Mouse (Mus musculus): Measurements from ENCODE around the gene Btbd19.

Btbd19 gene

DNA sequence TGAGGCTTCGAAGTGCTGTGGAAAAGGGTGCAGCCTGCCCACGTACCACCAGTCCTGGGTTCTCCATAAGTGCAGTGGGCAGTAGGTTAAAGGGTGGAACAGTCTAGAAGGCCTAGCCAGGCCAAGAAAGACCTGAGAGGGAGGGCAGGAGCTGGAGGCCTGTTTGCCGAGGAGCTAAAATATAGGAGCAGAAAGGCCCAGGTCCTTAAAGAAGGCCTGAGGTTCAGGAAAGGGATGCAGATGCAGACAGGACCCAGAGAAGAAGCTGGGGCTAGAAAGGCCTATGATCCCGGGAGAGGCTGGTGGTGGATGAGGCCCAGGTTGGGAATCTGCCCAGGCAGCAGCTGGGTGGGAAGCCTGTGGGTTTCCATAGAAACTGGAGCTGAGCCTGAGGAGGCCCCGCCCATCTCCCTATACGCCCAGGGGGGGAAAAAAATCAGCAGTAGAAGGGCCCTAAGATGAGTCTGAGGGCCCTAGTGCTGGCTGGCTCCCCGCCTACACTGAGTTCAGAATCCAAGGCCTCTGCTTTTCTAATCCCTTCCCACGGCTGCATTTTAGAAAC lies at the start of gene Btbd19:
Gene Btbd19, minus strand, starts transcription at position 378 of the 562 bp plus-strand sequence.
- peak; percentile 74 for DNase-seq

GRCm38 (mm10) chr4:117169936-117170335 lies 44.4 kb upstream of the Btbd19 start:
- DNase-seq, result no peak

DNA sequence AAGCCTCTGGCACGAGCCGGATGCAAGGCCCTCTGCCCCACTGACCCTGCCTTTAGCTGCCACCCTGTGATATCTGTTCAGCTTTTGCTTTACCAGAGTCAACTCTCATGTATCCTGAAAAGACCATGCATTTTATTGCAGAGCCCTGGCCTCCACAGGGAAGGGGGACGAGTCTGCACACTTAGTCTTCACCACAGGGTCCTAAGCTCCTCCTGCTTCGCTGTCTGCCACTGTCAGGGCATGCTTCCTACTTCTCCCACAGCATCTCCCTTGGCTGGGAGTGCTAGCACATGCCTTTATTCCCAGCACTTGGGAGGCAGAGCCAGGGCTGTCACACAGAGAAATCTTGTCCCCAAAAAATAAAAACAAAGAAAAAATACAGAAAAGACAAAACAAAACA lies 35.7 kb upstream of the Btbd19 start:
- no peak for DNase-seq

DNA sequence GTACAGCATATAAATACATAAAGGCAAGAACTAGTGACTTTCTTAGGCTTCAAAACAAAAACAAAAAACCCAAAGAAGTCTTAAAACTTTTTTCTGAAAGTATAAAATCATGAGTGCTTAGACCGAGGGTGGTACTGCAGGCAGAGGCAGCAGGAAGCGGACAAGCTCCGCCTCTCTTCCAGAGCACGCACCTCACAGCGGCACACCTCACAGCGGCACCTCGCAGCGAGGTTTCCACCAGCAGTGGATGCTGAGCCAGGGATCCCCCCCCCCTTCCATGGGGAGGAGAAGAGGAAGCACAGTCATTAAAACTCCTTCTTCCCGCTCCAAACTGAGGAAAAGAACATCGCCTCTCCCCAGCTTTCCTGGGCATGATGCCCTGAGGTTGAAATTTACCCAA lies 34.1 kb upstream of the Btbd19 start:
- no peak for DNase-seq

DNA sequence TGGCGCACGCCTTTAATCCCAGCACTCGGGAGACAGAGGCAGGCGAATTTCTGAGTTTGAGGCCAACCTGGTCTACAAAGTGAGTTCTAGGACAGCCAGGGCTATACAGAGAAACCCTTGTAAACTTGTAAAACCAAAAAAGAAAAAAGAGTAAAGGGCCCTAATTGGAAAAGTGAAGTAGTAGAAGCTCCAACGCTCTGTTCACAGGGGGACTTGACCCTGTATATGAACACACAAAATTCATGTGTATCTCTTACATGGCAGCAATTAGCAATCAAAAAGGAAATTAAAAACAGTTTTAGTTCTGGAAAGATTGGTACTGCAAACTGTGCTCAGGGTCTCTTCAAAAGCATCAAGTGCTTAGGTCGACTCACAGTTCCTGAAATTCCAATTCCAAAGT lies 30.8 kb upstream of the Btbd19 start:
- no peak for DNase-seq

- DNase-seq, result peak; percentile 77
Observed at GRCm38 (mm10) chr4:117155792-117156355, 30.3 kb upstream of the Btbd19 start, which contains the start of gene Rps8. Gene Rps8, minus strand, starts transcription at chr4:117156243.

- peak; percentile 43 for DNase-seq
Observed at GRCm38 (mm10) chr4:117155020-117155791, 29.7 kb upstream of the Btbd19 start.

DNA sequence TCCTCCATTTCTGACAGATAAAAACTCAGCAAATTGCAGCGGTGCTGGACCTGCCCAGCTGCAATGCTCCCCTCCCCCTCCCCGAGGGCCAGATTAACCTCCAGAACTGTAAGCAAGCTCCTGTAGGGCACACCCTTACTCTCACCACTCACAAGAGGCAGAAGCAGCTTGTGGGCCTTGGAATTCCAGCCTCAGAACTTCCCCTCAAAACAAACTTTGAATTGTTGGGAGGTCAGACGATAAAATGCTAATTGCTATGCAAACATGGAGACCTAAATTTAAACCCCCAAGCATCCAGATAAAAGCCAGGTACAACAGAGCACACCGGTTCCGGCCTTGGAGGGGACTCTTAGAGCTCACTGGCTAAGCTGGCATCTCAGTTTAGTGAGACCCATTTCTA lies 27.2 kb upstream of the Btbd19 start:
- DNase-seq, result no peak

DNA sequence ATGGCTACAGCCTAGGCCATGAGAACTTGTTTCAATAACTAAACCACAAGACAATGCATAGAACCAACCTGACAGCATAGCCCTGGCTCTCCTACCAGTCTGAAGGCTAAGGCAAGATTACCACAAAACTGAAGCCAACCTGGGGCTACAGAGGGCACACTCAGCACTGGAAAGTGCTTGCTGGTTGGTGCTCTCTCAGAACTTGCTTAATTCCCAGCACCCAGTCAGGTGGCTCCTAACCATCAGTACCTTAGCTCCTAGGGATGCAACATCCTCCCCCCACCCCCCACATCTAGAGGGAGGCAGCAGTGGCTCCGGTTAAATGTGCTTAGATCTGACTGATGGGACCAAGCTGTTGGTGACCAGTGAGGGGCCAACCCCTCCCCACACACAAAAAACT lies 25.9 kb upstream of the Btbd19 start:
- DNase-seq, result no peak

- no peak for DNase-seq
Observed at GRCm38 (mm10) chr4:117150212-117150733, 24.7 kb upstream of the Btbd19 start.

- DNase-seq, result no peak
Observed at GRCm38 (mm10) chr4:117149291-117150211, 24.0 kb upstream of the Btbd19 start.

DNA sequence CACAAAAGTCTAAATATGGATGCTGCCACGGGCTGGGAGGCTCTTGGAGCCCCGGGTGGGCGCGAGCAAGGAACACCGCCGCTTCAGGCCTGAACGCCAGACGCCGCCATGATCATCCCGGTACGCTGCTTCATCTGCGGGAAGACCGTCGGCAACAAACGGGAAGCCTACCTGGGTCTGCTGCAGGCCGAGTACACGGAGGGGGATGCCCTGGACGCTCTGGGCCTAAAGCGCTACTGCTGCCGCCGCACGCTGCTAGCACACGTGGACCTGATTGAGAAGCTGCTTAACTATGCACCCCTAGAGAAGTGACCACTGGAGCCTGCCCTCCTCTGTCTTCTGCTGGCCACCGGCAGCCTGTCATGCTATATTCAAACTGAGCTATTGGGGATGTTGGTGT lies 23.3 kb upstream of the Btbd19 start:
- no peak for DNase-seq

DNA sequence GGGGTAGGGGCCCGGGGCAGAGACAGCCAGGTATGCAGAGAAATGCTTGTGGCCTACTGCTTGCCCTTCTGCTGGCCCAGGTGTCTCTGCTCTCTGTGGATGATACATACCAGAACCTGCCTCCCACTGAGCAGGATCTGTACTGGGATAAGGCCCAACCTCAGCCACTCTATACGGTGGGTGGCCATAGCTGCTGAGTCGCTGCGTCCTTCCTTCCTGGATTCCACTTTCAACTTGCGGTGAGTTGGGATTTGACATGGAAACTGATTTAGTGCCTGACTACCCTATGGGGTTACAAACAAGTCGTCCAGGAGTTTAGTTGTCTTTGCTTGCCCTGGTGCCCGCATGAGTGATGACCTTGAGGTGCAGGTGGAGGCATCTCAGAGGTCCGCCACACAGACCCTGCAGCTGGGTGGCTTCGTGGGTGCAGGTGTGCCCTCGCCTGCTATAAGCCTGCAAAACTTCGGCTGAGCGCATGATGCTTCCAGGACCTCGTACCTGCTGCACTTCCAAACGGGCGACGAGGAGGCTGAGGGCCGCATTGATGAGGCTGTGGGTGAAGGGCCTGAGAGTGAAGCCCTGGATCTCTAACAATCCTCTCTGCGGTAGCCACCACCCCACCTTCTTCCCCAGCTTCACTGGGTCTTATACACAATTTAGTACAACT lies 22.7 kb upstream of the Btbd19 start:
- no peak for DNase-seq

DNA sequence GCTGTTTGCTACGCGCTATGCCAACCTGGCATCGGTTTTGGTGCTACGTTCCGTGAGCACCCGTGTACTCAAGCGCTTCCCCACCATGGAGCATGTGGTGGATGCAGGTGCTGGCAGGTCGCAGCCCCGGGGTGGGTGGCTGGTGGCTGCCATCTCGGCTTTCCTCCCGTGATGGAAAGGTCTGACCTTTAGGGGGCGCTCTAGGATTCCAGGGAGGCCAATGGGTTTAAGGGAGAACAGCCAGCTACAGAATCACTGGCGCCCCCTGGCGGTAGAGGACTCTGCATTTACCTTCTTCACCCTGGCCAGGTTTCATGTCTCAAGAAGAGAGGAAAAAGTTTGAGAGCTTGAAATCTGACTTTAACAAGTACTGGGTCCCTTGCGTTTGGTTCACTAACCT lies 20.7 kb upstream of the Btbd19 start:
- DNase-seq, result peak; percentile 82

DNA sequence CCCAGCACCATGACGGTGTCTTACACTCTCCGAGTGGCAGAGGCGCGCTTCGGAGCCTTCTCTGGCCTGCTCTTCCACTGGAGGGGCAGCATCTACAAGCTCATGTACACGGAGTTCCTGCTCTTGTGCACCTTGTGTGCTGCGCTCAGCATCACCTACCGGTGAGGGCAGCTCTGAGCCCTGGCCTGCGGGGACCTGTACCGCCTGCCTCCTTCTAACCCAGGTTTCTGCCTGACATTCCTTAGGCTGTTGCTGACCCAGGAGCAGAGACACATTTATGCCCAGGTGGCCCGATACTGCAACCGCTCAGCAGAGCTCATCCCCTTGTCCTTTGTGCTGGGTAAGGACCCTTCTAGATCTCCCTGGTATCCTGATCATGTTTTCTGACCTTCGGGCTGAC lies 19.7 kb upstream of the Btbd19 start:
- DNase-seq, result no peak

DNA sequence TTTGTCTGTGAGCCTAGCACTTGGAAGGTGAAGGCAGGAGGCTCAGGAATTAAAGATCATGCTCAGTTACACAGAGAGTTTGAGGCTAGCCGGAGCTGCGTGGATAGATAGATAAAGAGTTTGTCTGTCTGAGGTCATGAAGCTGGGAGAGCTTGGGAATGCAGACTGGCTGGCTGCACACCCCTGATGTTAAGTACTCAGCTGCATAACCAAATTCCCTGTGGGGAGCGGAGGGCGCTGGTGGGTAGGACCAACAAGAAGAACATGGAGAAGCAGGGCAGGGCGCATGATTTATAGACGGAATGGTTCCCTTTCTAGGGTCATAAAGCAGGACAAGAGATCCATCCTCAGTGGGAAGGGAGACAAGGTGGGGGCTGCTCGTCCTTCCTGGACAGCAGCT lies 17.5 kb upstream of the Btbd19 start:
- DNase-seq, result no peak

DNA sequence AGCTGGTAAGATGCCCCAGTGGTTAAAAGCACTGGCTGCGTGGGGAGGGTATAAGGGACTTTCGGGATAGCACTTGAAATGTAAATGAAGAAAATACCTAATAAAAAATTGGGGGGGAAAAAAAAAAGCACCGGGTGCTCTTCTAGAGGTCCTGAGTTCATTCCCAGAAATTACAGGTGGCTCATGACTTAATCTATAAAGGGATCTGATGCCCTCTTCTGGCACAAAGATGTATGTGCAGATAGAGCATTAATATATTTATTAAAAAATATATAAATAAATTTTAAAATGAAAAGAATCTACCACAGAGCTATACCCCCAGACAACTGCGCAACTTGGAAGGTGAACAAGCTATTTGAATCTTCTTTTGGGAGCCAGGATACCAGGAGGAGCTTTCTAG lies 15.1 kb upstream of the Btbd19 start:
- no peak for DNase-seq

- DNase-seq, result no peak
Observed at GRCm38 (mm10) chr4:117139217-117139612, 13.7 kb upstream of the Btbd19 start.

DNA sequence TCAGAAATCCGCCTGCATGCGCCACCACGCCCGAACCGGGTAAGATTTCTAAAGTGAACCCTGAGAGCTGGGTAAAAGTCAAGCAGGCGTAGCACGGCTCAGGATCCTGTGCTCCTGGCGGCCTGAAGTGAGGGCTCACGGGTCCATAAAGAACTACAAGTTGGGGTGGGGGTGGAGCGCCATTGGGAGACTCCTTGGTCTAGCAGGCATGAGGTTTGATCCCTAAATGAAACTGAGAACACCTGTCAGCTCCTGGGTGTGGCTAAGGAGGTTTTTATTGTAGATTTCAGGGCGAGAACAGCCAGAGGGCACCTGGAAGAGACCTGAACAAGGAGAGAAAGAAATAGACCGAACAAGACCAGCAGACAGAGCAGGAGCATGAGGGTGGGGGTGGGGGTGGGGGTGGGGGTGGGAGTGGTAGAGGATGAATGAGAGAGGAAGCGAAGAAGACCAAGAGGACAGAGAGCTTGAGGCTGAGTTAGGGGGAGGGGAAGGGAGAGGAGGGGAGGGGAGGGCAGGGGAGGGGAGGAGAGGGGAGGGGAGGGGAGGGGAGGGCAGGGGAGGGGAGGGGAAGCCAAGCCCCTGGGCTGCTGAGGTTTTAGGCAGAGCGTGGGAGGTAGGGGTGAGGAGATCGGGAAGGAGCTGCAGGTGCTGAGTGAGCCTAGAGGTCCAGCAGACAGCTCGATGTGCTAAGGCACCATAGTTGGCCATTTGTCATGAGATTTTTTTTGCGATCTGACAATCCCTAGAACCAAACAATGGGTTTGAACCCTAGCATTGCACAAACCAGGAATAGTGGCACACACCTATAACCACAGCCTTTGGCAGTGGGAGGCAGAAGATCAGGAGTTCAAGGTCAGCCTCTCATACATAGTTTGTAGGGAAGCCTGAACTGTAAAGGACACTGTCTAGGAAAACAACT lies 13.0 kb upstream of the Btbd19 start:
- DNase-seq, result no peak

DNA sequence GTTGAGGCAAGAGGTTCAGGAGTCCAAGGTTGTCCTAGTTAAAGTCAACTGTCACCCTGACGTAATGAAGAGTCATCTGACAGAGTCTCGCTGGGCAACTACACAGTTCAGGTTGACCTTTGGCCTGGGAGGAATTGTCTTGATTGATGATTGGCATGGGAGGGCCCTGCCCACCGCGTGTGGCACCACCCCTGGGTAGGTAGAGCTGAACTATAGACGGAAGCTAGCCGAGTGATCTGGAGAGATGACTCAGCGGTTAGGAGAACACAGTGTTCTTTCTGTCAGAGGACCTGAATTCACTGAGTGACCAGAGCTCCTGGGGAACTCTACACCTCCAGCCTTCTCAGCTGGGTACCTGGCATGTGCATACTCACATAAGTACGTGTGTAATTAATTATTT lies 10.5 kb upstream of the Btbd19 start:
- no peak for DNase-seq

GRCm38 (mm10) chr4:117134601-117134995 lies 9.1 kb upstream of the Btbd19 start:
- DNase-seq, result no peak

Measured in right cerebral cortex, postnatal 4 days (tissue).